Mouse (Mus musculus) spleen, postnatal 0 days (tissue): Measurements from ENCODE around the gene Wdr11. TPM values are rescaled to one million over a fixed set of nuclear protein-coding genes. Genes with fewer than 3 reads are reported as not detected.

ENCODE experiments used
- polyA plus RNA-seq: library from polyadenylated mRNA; unstranded; fragments of >200 nt; fragmentation: Nextera tagmentation; extraction: Ambion mirVana; gene quantifications from 2 replicates; pipeline ENCODE4 v1.2.1, GENCODE M21; 2015

Gene Wdr11
- polyA plus RNA-seq = 10.0 and 12.2 TPM in 2 replicates

GRCm38 (mm10) chr7:129591371-129592131, at the start of gene Wdr11:
Gene Wdr11, plus strand, starts transcription at chr7:129591863.

